ENCODE assay signal across 13 mouse cellular contexts in the genomic region with DNA sequence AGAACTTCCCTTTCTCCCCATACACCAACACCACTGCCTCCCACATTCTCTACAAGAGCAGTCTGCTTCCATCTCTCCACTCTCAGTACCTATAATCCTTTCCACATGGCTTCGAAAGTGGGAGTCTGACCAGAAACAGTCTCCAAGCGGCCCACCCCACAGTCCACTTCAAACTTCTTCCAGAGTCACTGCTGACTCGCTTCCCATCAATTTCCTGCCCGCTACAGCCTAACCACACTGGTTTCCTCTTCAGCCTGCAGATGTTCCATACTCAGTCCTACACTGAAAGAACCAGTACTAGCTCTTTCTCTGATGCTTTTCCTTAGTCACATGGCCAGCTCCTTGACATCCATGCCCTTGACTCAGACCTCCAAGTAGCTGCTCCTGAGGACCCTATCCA.
"Had no signal": no experiment of that assay in that cellular context is flagged by ENCODE, and none has a peak within 500 bp of the region (broad histone marks: within the 10 kb centered on the region; RNA-seq: fewer than 3 reads in every experiment).

No protein-coding gene starts in this region.

- ATAC-seq: liver, postnatal 0 days had no signal

- H3K4me2 ChIP-seq: liver, embryonic 13.5 days; lung, embryonic 15.5 days; midbrain, embryonic 12.5 days had no signal

- H3K36me3 ChIP-seq: liver, embryonic 13.5 days; lung, embryonic 15.5 days; midbrain, embryonic 12.5 days had no signal

- H3K9me3 ChIP-seq: liver, embryonic 13.5 days; lung, embryonic 15.5 days; midbrain, embryonic 12.5 days had no signal

- H3K9ac ChIP-seq: liver, embryonic 13.5 days; liver, postnatal 0 days; lung, embryonic 15.5 days; midbrain, embryonic 12.5 days had no signal

- H3K4me3 ChIP-seq: liver, embryonic 13.5 days; lung, embryonic 15.5 days; midbrain, embryonic 12.5 days had no signal

- H3K4me1 ChIP-seq: liver, embryonic 13.5 days; midbrain, embryonic 12.5 days had no signal

- DNase-seq: kidney, adult 8-10 months; kidney, postnatal 36 days; left cerebral cortex, postnatal 4 days; liver; liver, embryonic 13.5 days; liver, postnatal 0 days; lung, postnatal 14 days; right cerebral cortex, adult 18-20 months; right cerebral cortex, postnatal 25 days; thymus, postnatal 4 days had no signal

- H3K27ac ChIP-seq: liver, embryonic 13.5 days; lung, embryonic 15.5 days; macrophage; midbrain, embryonic 12.5 days had no signal

- H3K27me3 ChIP-seq: liver, embryonic 13.5 days; lung, embryonic 15.5 days; midbrain, embryonic 12.5 days had no signal
